Mouse (Mus musculus): Measurements from ENCODE around the gene Gm20715.
"Not testable (repeated sequence)": the region's sequence is repeated elsewhere in the genome, so short reads cannot be mapped to it uniquely, and the experiment has no call there.

Gm20715 gene

DNA sequence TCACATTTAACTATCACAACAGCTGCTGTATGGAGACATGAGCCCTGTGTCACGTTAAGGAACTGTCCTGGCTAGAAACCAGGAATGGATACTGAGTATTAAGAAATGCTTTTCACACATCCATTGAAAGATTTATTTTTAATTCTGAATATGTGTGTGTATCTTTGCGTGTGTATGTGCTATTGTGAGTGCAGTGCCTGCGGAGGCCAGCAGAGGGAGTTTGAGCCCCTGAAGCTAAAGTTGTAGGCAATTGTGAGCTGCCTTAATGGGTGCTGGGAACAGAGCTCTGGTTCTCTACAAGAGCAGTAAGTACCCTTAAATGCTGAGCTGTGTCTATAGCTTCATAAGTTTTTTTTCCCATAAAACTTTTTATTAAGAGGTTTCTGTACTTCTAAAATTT is 19.3 kb downstream of the Gm20715 start:
- peak; percentile 3 for DNase-seq (ENCODE audit: low read depth, low spot score)

DNA sequence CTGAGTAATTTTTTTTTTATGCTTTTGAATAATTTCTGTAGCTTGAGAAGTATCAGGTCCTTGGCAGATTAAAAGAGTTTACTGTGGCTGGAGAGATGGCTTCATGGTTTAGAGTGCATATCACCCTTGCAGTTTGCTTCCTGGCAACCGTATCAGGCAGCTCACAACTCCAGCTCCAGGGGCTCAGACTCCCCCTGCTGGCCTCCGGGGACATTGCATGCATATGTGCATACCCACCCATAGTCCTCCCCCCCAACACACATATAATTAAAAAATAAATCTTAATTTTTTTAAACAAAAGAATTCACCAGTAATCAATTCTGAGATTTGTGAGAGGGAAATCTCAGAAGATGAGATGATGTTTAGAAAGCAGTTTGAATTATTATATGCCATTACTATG is 20.3 kb downstream of the Gm20715 start:
- peak; percentile 70 for DNase-seq (ENCODE audit: low read depth, low spot score)

DNA sequence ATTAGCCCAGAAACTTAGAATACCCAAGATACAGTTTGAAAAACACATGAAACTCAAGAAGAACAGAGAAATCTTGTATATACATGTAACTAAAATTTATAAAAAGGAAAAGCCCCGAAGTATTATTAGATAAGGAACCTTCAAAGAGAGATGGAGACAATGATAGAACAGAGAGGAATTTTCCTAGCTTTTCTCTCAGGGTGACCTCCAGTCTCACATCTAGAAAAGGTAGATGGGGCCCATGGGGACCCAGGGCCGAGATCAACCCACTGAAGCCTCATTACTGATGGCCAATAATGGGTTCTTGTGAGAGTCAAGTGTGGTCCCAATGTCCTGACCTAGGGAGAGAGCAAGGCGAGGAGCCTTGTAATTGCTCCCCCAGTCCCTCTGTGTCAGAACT is 28.3 kb downstream of the Gm20715 start, which contains the start of gene Olfr1344:
Gene Olfr1344, plus strand, starts transcription at position 301 of the 400 bp plus-strand sequence.
- no peak for DNase-seq (ENCODE audit: low read depth, low spot score)

DNA sequence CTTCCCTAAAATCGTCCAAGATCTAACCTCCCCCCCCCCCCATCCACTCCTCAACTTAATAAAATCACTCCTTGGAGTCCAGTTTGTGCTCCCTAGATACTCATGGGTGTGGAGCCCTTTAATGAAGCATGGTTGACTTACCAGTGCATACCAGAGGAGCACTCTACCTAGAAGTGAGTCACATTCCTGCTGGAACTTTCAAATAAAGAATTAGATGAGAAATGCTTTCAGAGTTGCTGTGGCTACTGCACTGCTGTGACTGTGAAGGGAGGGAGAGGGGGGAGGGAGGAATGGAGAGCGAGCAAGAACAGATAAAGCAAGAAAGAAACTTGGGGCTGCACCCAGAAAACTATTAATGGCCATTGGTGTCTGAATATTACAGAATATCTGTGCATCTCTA is 31.1 kb downstream of the Gm20715 start:
- no peak for DNase-seq (ENCODE audit: low read depth, low spot score)

DNA sequence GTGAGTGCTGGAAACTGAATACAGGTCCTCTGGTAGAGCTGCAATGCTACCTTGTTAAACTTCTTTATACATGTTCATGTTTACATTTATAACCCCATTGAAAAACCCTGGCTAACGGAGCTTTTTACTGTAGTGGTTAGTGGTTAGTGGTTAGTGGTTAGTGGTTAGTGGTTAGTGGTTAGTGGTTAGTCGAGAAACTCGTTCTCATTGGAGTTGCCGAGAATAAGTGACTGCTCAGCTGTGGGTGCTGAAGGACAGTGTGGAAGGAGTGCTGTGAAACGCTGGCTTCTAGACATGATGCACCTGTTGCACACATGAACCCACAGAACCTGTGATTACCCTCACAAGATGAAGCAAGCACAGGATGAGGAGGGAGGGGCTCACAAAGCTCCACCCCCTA is 37.7 kb downstream of the Gm20715 start:
- DNase-seq (ENCODE audit: low read depth, low spot score) = no peak

DNA sequence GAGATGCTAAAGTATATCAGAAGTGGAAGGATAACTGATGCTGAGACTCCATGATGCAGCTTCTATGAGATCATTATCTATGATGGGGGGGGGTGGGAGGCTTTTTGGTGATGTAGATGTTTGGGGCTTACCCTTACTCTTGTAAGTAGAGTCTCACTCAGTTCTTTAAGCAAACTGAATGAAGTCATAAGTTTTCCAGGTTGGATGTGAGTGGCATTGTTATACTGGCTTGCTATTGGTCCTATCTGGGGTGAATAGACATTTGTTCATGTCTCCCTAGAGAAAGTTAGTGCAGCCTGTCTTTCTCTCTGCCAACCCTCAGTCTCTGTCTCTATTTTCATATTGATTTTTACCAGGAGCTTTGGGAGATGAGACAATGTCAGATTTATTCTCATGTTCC is 45.8 kb downstream of the Gm20715 start, which contains the start of gene Olfr1336:
Gene Olfr1336, plus strand, starts transcription at position 301 of the 400 bp plus-strand sequence.
- DNase-seq (ENCODE audit: low read depth, low spot score) = no peak

DNA sequence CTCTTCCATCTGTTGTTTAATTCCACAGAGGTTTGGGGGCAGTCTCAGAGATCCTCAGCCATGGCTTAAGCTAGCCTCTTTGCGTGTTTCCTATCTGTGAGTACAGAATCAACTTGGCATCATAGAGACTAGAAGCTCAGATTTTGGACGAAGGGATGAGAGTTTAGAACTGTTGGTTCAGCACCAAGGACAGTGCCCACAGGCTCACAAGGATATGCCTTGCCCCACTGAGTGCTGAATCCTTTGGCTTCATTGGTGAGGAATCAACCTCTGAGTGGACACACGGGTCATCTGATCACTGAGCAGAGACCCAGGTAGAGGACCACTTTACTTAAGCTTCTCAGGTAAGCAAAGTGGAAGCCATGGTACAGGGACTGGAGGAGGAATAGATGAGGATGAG is 46.3 kb downstream of the Gm20715 start:
- DNase-seq (ENCODE audit: low read depth, low spot score) = no peak

DNA sequence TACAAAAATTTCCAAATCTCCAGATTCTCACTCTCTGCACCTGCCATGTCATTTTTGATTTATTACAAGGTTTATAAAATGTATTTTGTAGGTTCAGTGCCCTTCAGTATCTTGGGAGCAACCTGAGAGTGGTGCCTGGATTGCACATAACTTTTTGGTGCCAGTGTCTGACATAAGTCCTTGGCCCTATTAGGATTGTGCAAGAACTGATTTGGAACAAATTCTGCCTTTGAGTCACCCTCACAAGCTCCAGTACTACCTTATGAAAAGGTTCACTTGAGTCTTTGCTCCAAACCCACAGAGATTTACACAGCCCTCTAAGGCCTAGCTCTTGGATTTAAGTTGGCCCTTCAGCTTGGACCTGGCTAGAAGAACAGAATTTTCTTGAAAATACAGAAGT is 56.9 kb downstream of the Gm20715 start, which contains the start of gene Olfr1346:
Gene Olfr1346, plus strand, starts transcription at position 151 of the 400 bp plus-strand sequence.
- DNase-seq (ENCODE audit: low read depth, low spot score) = no peak

DNA sequence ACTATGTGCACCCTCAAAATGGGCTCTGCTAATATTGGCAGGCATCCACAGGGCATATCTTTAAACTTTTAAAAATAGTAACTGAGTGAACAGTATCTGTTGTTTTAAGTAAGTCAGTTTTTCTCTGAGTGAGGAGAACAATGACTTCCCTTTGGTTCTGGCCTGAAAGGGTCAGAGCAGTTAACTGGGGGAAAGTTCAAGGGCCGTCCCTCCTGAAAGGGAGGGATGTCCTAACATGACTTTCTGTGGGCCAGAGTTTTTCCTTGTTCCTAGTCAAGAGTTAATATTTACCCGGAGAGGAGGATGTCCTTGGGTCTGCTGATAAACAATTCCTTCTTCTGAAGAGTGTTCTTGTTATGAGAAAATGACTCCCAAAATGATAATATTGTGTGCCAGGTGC is 67.6 kb downstream of the Gm20715 start:
- not testable (repeated sequence) for DNase-seq (ENCODE audit: low read depth, low spot score)

DNA sequence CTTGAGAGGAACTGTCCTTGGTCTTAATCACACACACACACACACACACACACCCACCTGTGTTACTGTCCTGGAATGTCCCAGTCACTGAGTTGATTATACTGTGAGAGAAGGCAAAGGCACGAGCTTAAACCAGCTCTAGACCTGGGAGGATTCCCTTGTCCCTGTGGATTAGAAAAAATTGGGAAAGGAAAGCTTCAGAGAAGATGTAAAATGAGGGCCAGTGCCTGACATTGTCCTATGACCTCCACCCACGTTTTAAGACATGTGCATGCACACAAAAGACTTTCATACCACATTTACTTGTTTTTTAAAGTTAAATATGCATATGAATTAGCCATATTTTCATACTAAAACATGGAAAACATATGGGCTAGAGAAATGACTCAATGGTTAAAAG is 76.8 kb downstream of the Gm20715 start, which contains the start of gene Olfr5:
Gene Olfr5, minus strand, starts transcription at position 101 of the 400 bp plus-strand sequence.
- DNase-seq (ENCODE audit: low read depth, low spot score) = no peak
